Mouse (Mus musculus): ENCODE measurements around the gene Sypl. TPM values are rescaled to one million over a fixed set of nuclear protein-coding genes. Genes with fewer than 3 reads are reported as not detected.
A peak's percentile ranks its signal among the peaks of the same experiment; 100 is the strongest.

Sypl gene
- polyA plus RNA-seq, 1 experiment from 2014 or later: 179 TPM

DNA sequence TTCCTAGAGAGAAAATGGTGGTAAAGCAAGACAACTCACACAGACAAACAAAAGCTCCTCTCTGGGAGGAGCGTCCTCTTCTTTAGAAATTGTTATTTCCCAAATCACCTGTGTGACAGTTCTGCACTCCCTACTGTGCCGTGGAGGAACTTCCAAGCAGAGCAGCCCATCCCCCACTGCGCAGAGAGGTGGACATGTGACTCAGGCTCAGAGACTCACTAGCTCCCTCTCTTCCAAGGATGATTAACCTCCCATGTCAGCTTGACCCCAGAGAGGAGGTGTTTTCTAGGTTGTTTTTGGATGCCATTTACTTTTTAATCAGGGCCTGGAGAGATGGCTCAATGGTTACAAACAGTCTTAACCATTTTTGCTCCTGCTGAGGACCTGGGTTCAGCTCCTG lies 29.4 kb upstream of the Sypl start:
- ATAC-seq (replicated peaks; ENCODE audit: low FRiP score, low read depth): no peak
- Histone ChIP-seq H3K27me3 (ENCODE audit: insufficient read depth, low read length) (no peaks in the 10 kb centered on the region), H3K9me3 (replicated peaks; ENCODE audit: low read length) (no peaks in the 10 kb centered on the region), H3K9ac (ENCODE audit: low read depth, low read length) (no peak overlapping the region), H3K4me1 (replicated peaks; ENCODE audit: insufficient read depth, low read length) (no peaks in the 10 kb centered on the region), H3K4me3 (replicated peaks; ENCODE audit: low read depth, low read length) (no peak overlapping the region), H3K27ac (no peak overlapping the region), H3K4me2 (ENCODE audit: low read length) (no peak overlapping the region), H3K36me3 (ENCODE audit: insufficient read depth, low read length) (no peaks in the 10 kb centered on the region)
- 38% methylated on average over 3 of the region's 3 CpGs for WGBS
- TF ChIP-seq CTCF (IDR thresholded peaks at IDR 0.05; ENCODE audit: low read depth): no peak
- DNase-seq (ENCODE audit: low spot score): no peak

DNA sequence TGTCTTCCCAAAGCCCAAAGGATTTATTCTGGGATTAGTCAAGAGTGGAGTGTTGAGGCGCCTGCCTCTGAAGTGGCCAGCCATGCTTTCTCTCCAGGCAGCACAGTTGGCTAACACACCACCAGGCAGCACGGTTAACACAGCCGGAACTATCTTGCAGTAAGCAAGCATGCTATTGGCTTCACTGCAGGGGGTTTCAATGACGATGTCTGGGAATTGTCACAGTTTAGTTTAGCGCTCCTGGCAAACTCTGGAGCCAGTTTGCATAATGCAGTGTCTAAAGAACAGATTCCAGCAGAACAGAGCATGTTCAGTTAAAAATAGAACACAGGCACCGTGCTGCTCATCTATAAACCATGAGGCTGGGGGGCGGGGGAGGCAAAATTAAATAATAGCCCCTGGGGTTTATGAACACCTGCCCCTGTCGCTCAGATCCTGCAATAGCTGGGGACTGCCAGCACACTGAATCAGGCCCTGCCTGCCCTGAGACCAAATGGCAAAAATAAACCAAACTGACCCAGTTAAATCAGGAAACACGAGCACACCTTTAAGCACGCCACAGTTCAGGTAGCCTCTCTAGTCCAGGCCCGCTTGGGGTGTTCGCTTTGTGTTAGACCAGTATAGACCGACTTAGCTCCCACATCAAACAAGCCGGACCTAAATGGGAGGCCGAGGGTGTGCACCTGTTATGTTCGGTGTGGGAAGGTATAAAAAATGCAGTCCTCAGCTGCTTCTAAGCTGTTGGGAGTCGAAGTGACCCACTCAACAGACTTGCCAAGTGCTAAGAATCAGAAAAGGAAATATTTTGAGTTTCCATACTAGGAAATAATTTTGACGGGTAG lies 27.1 kb upstream of the Sypl start:
- 65% methylated on average over 18 of the region's 18 CpGs for WGBS
- no peak for TF ChIP-seq CTCF (IDR thresholded peaks at IDR 0.05; ENCODE audit: low read depth)

DNA sequence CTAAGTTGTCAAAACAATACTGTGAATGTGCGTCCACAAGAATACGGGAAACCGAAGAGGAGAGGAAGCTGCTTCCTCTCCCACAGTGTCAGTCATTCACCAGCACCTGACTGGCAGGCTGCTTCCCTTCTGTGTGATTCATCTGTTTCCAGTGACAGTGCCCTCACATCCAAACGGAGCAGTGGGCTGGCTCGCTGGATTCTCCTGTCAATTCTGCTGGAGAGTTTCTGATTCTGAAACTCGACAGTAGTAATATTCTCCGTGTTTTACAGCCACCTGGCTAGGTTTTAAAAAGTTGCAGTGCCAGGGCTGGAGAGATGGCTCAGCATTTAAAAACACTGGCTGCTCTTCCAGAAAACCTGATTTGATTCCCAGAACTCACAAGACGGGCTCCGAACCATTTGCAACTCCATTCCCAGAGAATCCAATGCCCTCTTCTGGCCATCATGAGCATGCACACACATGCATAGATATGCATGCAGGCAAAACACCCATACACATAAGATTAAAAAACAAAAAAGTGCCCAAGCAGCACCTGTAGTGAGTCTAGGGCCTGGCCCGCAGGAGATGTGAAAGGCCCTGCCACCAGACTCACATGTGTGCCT lies 26.4 kb upstream of the Sypl start:
- Histone ChIP-seq H3K9ac (ENCODE audit: low read depth, low read length) (no peak overlapping the region), H3K4me3 (replicated peaks; ENCODE audit: low read depth, low read length) (no peak overlapping the region), H3K27ac (no peak overlapping the region), H3K27me3 (ENCODE audit: insufficient read depth, low read length) (no peaks in the 10 kb centered on the region), H3K4me2 (ENCODE audit: low read length) (no peak overlapping the region), H3K4me1 (replicated peaks; ENCODE audit: insufficient read depth, low read length) (no peaks in the 10 kb centered on the region), H3K36me3 (ENCODE audit: insufficient read depth, low read length) (no peaks in the 10 kb centered on the region), H3K9me3 (replicated peaks; ENCODE audit: low read length) (no peaks in the 10 kb centered on the region)
- ATAC-seq (replicated peaks; ENCODE audit: low FRiP score, low read depth) (no peak), DNase-seq (ENCODE audit: low spot score) (no peak)
- TF ChIP-seq CTCF (IDR thresholded peaks at IDR 0.05; ENCODE audit: low read depth): peak; percentile 39; the same call in 1 of the 2 replicates
- 81% methylated on average over 10 of the region's 10 CpGs for WGBS

More for the DNA sequence above, 27.1 kb upstream of the Sypl start:
- Histone ChIP-seq H3K9ac (ENCODE audit: low read depth, low read length) (no peak overlapping the region), H3K4me2 (ENCODE audit: low read length) (no peak overlapping the region), H3K27ac (no peak overlapping the region), H3K4me1 (replicated peaks; ENCODE audit: insufficient read depth, low read length) (no peaks in the 10 kb centered on the region), H3K36me3 (ENCODE audit: insufficient read depth, low read length) (no peaks in the 10 kb centered on the region), H3K9me3 (replicated peaks; ENCODE audit: low read length) (no peaks in the 10 kb centered on the region), H3K27me3 (ENCODE audit: insufficient read depth, low read length) (no peaks in the 10 kb centered on the region), H3K4me3 (replicated peaks; ENCODE audit: low read depth, low read length) (no peak overlapping the region)
- DNase-seq (ENCODE audit: low spot score) (no peak), ATAC-seq (replicated peaks; ENCODE audit: low FRiP score, low read depth) (0 out of 2 replicates have a peak, but pooled peaks have one; percentile 17)

DNA sequence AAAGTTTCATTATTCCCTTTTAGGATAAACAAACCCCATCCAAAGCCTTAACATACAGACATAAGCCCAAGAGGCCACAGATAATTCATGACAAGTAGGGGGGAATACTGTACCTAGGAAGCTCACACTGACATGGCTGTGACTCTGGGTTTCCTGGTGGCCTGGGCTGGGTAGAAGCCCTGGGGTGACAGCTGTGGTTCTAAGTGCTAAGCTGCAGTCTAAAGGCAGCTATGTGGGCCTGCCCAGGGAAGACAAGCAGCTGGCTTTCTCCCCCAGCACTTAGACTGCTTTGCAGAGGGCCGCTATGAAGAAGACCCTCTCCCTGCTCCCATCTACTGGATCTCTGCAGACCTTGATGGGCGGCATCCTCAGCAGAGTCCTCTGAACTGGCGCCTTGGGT lies 25.5 kb upstream of the Sypl start:
- no peak for ATAC-seq (replicated peaks; ENCODE audit: low FRiP score, low read depth)
- no peak overlapping the region for H3K9ac ChIP-seq (ENCODE audit: low read depth, low read length)
- no peaks in the 10 kb centered on the region for H3K27me3 ChIP-seq (ENCODE audit: insufficient read depth, low read length)
- 74% methylated on average over 3 of the region's 3 CpGs for WGBS
- H3K36me3 ChIP-seq (ENCODE audit: insufficient read depth, low read length): no peaks in the 10 kb centered on the region
- no peak for TF ChIP-seq CTCF (IDR thresholded peaks at IDR 0.05; ENCODE audit: low read depth)
- no peak for DNase-seq (ENCODE audit: low spot score)
- H3K27ac ChIP-seq: no peak overlapping the region
- no peak overlapping the region for H3K4me3 ChIP-seq (replicated peaks; ENCODE audit: low read depth, low read length)
- H3K4me2 ChIP-seq (ENCODE audit: low read length): no peak overlapping the region
- no peaks in the 10 kb centered on the region for H3K4me1 ChIP-seq (replicated peaks; ENCODE audit: insufficient read depth, low read length)
- no peaks in the 10 kb centered on the region for H3K9me3 ChIP-seq (replicated peaks; ENCODE audit: low read length)

DNA sequence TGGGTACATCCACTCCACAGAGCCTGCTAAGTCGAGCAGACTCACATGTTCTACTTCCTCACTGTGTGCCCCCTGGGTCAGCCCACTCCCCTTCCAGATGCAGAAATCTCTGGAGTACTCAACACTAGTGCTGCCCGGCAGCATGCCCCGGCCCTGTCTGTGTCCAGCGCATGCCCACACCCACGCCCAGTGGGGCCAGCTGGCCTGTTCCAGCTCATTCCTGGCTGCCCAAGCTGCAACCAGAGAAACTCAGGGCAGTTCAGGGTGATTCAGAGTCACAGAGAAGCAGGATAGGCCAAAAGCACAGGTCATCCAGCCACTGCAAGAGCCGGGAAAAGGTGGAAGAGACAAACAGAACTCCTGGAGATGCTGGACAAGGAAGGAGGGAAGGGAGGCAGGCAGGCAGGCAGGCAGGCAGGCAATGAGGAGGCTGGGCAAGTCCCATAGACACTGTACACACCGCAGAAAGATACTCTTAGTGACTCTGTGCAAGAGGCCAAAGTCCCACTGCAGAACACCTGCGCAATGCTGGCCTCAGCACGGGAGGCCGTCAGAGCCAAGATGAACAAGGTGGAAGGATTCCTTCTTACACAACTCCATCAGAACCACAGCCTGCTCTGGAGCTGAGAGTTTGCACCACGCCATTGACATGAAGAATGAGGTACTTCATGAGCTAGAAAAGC lies 23.7 kb upstream of the Sypl start:
- DNase-seq (ENCODE audit: low spot score) (no peak), ATAC-seq (replicated peaks; ENCODE audit: low FRiP score, low read depth) (peak; percentile 77)
- H3K36me3 ChIP-seq (ENCODE audit: insufficient read depth, low read length): no peaks in the 10 kb centered on the region
- no peak overlapping the region for H3K4me3 ChIP-seq (replicated peaks; ENCODE audit: low read depth, low read length)
- no peaks in the 10 kb centered on the region for H3K9me3 ChIP-seq (replicated peaks; ENCODE audit: low read length)
- H3K4me2 ChIP-seq (ENCODE audit: low read length): no peak overlapping the region
- no peak overlapping the region for H3K9ac ChIP-seq (ENCODE audit: low read depth, low read length)
- H3K4me1 ChIP-seq (replicated peaks; ENCODE audit: insufficient read depth, low read length): no peaks in the 10 kb centered on the region
- H3K27me3 ChIP-seq (ENCODE audit: insufficient read depth, low read length): no peaks in the 10 kb centered on the region
- no peak for TF ChIP-seq CTCF (IDR thresholded peaks at IDR 0.05; ENCODE audit: low read depth)
- H3K27ac ChIP-seq: no peak overlapping the region
- 73% methylated on average over 11 of the region's 11 CpGs for WGBS

DNA sequence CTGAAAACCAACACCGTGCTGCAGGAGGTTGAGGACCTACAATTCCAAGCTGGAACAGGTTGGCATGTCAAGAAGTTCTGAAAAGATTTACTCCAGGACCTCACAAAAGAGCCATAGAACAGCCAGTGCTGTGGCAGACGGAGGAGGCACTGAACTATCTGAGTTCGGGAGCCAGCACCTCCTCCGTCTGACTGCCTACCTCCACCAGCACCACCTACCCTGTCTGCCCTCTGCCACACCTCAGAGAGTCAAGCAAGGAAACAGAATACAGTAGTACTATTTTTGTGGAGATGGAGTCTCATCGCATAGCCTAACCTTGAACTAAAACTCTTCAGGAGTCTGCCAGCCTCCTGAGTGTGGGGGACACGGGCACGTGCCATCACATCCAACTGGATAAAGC lies 23.1 kb upstream of the Sypl start:
- DNase-seq (ENCODE audit: low spot score) (no peak), ATAC-seq (replicated peaks; ENCODE audit: low FRiP score, low read depth) (no peak)
- Histone ChIP-seq H3K36me3 (ENCODE audit: insufficient read depth, low read length) (no peaks in the 10 kb centered on the region), H3K27ac (no peak overlapping the region), H3K9me3 (replicated peaks; ENCODE audit: low read length) (no peaks in the 10 kb centered on the region), H3K4me1 (replicated peaks; ENCODE audit: insufficient read depth, low read length) (no peaks in the 10 kb centered on the region), H3K9ac (ENCODE audit: low read depth, low read length) (no peak overlapping the region), H3K4me2 (ENCODE audit: low read length) (no peak overlapping the region), H3K27me3 (ENCODE audit: insufficient read depth, low read length) (no peaks in the 10 kb centered on the region), H3K4me3 (replicated peaks; ENCODE audit: low read depth, low read length) (no peak overlapping the region)
- 67% methylated on average over 7 of the region's 7 CpGs for WGBS
- TF ChIP-seq CTCF (IDR thresholded peaks at IDR 0.05; ENCODE audit: low read depth): no peak

Measured in kidney, postnatal 0 days (tissue).